Mouse (Mus musculus) right cerebral cortex, postnatal 10 days (tissue): ENCODE measurements around the gene Tet2.

Source experiments
- DNase-seq, 2 experiments: peaks; one replicate each; pipeline ENCODE4 v3.0.0; 2021; ENCODE audit warnings: low spot score in 2 of 2

Gene Tet2

DNA sequence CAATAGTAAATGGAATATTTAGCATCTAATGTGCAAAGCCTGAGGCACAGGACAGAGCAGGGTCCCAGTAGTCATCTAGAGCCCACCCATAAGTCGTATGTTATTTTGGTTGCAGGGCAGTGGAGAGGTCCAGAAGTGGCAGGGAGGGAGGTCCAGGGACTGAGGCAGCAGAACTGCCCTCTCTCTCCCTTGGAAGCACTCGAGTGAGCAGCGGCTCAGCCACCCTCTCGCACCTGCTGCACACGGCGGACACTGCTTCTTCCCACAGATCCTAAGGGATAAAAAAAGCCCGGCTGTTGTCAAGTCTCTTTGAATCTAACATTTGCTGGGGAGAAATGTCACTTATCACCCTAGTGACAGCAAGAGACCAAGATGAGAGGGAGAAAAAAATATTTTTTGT is 22.6 kb downstream of the Tet2 start:
- DNase-seq: no peak

DNA sequence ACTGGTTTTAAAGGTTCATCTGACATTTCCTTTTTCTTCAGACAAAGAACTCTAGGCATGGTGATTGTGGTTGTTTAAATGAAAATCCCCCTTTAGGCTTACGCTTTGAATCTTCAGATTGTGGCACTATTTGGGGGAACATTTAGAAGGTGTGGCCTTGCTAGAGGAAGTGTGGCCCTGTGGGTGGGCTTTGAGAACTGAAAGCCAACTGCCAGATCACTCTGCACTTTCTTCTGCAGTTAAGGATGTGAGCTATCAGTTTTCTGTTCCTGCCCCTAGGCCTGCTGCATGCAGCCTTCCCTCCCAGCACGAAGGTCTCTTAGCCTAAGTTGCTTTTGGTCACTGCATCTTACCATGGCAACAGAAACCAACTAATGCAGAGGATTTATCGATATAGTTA is 26.1 kb downstream of the Tet2 start:
- no peak for DNase-seq

DNA sequence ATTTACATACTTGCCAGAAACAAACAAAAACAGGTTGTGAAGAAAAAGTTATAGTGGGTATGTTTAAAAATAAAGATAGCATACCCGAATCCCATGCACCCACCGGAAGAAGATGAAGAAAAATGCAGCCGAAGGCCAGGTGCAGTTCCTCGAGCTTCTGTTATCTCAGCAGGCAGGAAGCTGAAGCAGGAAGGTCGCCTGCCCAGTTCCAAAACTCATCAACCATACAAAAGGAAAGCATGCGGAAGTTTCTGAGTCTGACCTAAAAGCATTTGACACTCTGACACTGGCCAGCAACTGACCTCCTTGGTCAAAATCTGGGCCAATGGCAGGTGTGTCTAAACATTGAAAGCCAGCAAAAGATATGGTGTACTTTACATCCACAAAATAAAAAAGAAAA is 26.8 kb downstream of the Tet2 start:
- DNase-seq: no peak

DNA sequence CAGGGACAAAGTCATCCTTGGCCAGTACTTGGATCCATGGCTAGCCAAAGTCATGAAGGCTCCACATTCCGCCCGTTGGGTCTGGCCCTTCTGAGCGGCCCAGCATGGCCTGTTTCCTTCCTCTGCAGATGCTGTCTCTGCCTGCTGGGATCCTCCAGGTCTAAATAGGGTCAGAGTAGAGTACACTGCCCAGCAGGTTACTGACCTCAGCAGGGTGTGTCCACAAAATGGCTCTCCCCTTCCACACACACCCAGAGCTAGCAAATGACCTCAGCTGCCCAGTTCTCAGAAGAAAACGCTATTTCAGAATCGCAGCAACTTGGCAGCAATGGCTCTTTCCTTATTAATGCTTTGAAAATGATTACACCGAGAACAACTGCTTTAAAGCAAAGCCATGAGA is 27.5 kb downstream of the Tet2 start:
- DNase-seq: no peak

DNA sequence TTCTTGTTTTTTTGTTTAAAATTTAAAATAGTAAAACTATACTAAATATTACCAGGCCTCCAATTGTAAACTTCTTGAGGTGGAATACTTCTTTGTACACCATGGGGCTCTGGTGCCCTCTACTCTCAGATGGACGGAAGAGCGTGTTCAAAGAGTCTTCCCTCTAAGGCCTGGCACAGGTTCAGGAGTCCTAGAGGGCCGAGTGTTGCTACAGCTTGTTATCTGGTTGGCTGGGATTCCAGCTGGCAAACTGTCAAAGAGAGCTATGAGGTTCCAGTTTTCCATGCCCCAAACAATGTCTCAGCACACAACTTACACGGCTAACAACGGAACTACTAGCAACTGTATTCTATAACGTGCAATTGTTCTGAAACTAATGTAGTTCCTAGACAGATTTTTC is 28.8 kb downstream of the Tet2 start:
- DNase-seq: peak; percentile 51 to 59

DNA sequence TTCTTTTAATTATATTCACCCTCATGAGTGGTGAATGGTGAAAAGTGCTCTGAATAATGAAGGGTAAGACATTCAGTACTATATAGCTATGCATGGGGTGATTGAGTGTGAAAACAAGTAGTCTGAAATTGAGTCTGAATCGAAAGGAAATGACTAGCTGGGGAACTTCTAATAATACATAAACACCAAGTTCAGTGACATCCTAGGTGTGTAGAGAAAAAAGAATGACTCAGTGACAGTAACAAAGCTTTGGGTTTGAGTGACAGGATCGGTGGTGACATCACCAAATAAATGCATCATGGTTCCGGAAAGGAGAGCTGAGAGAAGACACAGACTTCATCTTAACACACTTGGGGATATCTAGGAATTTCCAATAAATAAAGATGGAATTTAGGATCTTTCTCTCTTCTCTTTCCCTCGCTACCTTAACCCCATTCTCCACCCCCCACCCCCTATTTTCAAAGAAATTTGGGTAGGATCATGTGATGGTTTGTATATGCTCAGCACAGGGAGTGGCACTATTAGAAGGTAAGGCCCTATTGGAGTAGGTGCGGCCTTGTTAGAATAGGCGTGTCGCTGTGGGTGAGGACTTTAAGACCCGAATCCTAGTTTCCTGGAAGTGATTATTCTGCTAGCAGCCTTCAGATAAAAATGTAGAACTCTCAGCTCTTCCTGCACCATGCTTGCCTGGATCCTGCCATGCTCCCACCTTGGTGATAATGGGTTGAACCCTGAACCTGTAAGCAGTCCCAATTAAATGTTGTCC is 29.6 kb downstream of the Tet2 start:
- DNase-seq: no peak

DNA sequence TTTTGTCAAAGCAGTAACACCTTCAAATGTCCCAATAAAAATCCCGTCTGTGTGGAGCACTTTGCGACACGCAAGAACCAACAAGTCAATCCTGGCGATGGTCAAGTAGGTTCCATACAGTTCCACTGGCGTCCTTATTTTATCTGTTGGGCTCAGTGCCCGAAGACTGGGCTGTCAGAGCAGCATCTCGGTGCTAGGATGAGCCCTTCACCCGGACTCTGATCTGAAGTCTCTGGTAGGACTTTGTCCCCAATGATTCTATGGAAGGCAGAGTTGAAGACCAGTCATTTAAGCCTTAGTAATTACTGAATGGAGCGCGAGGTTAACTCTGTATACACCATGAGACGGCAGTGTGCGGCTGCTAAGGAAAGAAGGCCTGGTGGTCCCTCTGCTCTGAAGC is 30.6 kb downstream of the Tet2 start:
- DNase-seq: no peak

DNA sequence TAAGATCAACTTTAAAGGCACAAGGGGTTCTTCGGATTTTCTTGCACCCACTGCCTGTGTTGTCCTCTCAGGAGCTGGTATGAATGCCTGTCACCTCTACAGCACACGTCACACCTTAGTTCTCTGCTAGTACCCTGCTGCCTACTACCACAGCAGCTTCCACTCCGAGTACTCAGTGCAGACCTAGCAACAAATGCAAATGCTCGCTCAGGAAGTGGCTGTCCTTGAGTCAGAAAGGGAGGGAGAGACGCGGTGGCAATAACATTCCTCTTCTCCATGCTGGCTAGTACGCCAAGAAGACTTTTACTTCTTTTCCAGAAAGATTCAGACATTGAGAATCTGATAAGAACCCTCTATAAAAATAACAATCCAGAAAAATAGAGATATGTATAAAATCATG is 31.5 kb downstream of the Tet2 start:
- DNase-seq: no peak

DNA sequence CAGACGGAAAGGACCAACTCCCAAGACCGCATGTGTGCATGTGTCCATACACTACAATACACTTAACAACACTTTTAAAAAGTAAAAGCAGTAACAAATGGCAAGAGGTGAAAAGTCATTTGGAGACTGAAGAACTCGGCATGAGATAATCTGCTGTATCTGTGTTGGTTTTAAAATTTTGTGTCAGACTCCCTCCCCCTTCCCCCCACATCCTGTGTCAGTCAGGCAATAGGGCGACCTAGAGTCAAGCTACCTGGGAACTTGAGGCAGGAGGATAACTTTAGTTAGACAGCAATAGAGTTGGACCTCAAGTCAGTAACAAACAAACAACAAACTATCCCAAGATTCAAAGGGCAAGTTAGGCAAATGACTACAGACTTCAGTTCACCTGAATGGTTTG is 34.6 kb downstream of the Tet2 start:
- DNase-seq: no peak

DNA sequence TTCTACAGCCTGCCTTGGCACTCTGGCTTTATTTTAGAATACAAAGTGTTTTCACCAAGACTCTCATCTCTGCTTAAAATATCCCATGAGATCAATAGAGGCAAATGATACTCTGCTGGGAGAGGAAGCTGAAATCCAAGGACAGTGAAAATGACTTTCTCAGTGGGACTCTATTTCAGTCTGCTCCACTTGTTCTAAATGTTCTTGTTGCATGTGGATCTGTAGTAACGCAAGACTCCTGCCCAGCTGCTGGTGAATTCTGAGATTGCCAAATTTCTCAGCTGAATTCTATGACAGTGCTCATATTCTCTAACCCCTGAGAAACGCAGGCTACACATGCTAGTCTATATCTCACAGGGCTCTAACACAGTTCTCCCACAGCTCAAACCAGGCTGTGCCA is 35.1 kb downstream of the Tet2 start:
- DNase-seq: peak in 1 of 2 experiments; percentile 37

DNA sequence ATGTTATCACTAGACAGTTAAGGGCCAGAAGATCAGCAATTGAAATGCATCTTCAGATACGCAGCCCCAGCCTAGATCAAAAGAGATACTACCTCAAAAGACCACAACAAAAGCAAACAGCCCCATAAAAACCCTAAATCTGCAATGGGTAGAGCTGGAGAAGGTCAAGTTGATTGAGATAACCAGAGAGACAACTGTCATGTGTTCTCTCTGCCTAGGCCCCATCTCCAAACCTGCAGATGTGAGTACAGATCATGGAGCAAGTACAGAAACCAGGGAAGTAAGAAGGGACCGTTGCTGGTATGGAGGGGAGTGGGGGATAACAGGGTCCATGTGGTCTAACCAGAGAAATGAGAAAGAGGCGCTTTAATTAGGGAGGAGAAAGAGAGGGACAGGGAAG is 36.1 kb downstream of the Tet2 start:
- DNase-seq: no peak

DNA sequence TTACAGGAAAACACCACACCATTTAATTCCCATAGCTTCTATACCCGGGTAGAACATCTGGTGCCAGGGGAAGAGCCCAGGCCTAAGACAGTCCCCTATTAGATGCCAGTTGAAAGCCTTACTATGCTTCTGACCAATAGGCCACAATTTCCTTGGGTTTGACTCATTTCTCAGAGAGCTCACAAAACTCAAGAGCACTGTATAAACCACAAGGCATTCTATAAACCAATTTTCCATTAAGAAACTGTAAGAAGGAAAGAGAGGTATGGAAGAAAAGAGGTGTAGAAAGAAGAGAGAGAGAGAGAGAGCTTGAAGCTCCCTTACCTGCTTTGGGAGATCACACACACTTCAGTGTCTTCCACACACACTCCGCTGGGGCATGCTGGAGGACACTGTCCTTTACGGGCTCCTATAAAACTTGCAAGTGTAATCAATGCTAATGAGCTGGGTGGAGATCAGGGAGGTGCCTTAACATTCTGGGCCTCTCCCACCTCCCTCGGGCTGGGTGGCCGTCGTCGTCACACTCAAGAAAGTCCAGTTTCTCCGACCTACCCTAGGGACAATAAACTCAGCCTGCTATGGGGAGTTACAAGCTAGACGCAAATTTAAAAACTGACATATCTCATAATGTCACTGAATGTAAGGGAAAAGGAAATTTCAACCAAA is 38.5 kb downstream of the Tet2 start:
- no peak for DNase-seq

DNA sequence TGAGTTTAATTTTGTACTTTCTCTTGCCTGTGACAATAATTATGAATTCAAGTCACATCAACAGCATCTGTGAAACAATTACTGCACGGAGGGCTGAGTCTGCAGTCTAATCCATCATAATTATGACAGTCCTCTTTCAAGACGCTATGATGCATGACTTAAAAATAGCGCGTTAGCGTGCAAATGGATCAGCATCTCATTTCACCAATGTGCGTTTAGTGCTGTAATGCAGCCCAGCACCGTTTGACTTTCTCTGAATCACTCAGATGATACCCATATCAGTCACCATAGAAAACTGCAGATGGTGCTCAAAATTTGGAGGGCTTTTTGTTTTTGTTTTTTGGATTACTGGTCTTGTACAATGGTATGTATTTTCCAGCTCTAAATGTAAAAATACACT is 48.0 kb downstream of the Tet2 start:
- DNase-seq: peak in 1 of 2 experiments; percentile 69

DNA sequence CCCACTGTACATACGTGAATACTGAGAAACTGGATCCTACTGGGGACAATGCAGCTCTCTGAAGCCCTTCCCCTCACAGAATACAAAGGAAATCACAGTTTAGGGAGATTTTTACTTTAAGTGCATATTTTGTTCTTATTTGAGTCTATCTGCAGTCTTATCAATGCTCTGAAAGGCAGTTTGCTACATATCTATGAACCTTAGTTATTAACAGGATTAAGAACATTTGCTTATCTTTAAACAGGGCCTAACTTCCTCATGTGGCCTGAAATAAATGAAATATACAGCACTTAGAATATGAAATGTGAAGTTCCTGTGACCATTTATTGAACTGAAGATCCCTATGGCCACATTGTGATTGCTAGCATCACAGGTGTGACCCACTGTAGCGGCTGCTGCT is 53.6 kb downstream of the Tet2 start:
- DNase-seq: no peak

DNA sequence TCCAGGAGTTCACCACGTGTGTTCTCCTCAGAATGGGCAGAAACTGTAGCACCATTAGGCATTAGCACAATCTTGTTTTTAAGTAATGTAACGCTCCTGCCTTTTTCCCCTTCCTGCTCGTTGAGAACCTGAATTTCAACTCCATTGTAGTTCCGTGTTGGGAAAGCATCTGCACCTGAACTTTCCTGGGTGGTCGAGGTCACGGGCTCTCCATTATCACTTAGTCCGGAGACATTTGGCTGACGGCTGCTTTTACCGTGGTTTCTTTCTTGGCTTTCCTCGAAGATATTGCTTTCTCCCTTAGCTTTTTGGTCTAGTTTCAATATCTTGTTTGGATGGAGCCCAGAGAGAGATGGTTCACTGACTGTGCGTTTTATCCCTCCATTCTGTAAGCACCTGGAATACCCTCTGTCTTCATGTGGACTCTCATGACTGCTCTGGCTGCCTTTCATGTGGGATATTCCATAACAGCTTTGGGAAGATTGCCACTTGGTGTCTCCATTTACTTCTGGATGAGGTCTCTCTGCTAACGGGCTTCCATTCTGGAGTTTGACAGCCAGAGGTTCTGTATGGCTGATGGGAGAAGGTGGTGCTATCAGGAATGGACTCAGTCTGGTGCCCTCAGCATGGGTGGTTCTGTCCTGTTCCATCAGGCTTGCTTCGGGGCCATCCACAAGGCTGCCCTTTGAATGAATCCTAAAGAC is 56.8 kb downstream of the Tet2 start:
- DNase-seq: no peak

DNA sequence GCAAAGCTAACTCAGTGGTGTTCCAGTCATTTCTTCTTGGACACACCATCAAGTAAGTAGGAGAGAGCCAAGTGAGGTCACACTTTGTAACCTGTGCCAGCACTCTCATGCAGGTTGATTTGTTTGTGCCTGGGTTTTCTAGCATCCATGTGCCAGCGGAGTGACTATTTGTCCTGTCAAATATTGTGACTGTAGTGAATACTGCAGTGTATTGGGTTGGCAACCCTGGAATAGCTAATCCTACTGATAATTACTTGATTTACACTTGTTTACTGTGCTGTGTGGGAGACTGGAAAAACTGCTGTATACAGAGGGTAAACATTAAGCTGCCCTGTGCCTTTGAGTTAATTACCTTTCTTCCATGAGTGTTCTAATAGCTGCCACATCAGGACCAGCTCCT is 62.1 kb downstream of the Tet2 start:
- DNase-seq: no peak

DNA sequence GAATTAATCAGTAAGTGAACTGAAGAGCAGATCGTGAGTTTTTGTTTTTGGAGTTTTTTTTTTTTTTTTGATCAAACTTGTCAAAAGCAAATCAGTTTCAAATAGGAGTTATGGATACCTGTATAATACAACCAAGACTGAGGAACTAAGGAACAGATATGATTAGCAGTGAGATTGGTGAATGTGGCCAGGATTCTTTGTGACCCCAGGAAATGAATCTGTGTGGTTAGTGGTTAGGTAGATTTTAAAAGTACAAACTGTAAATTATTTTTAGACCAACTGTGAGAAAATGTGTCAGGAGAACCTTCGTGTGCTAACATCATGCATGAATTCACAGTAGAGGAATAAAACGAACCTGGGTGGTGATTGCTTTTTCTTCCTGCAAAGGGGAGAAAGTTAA is 66.0 kb downstream of the Tet2 start:
- DNase-seq: no peak

DNA sequence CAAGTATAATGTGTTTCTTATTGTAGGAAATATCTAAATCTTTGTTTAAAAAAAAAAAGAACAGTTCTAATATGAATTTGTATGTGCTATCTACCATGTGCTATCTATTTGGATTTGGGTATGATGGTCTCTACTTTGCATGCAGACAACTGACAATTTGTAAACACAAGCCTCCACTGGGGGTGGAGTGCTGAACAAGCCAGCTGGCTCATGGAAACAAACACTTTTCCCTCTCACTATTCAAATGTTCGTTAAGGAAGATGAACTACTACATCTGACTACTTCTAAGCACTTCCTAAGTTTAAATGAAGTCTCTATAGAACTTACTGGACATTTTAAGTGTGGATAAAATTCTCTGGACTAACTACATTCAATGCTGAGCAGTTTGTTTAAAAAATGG is 71.2 kb downstream of the Tet2 start:
- no peak for DNase-seq

DNA sequence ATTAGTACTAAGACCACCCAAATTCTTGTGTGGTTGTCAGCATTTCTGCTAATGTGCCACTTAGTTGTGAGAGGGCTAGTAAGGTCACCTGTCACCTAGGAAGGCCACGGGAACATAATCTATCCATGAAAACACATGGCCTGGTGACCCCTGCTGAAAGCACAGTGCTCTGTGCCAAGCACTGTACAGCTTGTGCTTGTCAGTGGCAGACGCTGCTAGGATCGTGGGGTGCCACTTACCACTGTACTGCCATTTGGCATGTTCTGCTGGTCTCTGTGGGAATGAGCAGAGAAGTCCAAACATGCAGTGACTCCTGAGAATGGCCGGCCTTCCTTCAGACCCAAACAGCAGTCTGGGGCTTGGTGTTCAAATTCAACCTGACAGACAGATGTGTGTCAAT is 73.8 kb downstream of the Tet2 start:
- no peak for DNase-seq

DNA sequence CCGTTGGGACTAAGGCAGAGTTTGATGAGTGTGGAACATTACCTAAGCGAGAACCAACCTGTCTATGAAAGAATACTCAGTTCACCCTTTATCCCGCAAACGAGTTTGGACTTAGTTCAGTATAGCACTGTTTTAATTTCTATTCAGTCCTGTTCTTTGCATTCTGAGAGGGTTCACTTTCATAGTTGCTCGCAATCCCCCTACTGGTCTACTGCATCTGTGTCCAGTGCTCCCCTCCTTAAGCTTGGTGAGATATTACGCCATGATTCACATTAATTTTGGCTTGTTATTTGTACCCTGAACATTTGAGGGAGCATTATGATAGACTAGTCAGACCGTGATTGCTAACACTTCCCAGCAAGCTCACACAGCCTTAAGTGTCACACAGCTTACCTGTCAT is 76.1 kb downstream of the Tet2 start:
- no peak for DNase-seq

DNA sequence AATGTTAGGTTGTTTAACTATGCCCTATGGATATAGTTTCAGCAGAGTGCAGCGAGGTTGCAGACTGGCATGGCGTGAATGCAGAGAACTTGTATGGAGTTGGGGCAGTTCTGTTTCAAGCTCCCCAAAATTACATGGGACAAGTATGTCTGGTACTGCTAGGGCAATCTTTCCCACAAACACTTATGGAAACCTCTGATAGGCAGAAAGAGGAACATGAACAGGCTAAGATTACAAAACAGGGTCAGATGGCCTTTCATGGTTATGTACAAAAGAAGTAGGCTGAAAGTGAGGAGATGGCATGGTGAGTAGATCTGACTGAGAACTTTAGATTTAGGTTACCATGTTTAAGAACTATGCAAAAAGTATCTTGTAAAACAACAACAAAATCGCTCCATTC is 81.7 kb downstream of the Tet2 start:
- DNase-seq: no peak

DNA sequence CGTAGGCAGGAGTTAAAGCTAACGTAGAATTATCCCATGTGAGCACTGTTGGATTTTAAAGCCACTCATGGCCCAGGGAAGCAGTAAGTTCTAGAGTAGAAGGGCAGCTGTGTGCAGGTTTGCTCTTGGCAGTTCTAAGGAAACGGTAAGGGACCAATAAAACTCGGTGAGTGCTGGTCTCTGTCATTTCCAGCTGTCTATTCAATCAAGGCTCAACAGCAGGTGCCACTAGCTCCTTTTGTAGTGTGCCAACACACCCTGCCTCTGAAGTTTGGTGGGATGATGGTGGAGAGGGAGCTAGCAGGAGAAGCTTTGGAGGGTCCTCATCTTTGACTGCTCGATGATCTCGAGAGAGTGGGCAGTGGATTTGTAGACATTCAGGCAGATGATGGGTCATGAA is 82.5 kb downstream of the Tet2 start:
- no peak for DNase-seq

DNA sequence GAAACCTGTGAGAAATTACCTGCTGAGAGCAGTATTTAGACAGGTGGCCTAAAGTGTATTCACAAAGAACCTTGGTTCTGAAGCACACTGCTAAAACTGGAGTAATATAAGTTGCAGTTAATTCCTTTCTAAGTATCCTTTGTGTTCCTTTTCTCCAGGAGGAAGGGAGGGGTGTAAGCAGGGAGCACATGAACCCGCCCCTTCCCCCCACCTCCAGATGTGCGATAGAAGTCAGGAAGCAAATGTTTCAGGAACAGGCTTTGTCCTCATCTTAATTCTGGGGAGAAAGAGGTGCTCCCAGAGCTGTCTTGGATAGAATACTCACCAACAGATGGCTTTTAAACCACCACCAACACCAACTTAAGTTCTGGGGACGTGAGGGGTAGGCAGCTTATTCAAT is 82.9 kb downstream of the Tet2 start:
- no peak for DNase-seq
